Mouse (Mus musculus) cortical plate, adult 2 months (tissue): Measurements from ENCODE around the gene Nipa1. TPM values are rescaled to one million over a fixed set of nuclear protein-coding genes. Genes with fewer than 3 reads are reported as not detected.
A peak's percentile ranks its signal among the peaks of the same experiment; 100 is the strongest.

Experiments
- H3K27ac ChIP-seq: fragments of 200-500 bp; 2 replicates; pipeline ENCODE4 v1.5.1; 2012; ENCODE audit warnings: low read length, control low read depth, inconsistent platforms; ENCODE audit not compliant: insufficient read depth
- H3K4me1 ChIP-seq: fragments of 200-500 bp; 2 replicates; pipeline ENCODE4 v1.6.1; 2011; ENCODE audit warnings: low read length; ENCODE audit not compliant: control insufficient read depth, insufficient read depth
- H3K4me3 ChIP-seq: fragments of 200-500 bp; 2 replicates; pipeline ENCODE4 v1.5.1; 2011; ENCODE audit warnings: mild to moderate bottlenecking, low read length, control low read depth; ENCODE audit not compliant: insufficient read depth
- CTCF ChIP-seq: fragments of 200-500 bp; IDR thresholded peaks from 2 replicates; pipeline ENCODE4 v1.5.1; 2011; ENCODE audit warnings: mild to moderate bottlenecking, control low read depth, low read length; ENCODE audit not compliant: insufficient read depth; ENCODE audit errors: extremely low read depth
- POLR2A ChIP-seq: fragments of 200-500 bp; IDR thresholded peaks from 2 replicates; pipeline ENCODE4 v1.6.1; 2011; ENCODE audit warnings: mild to moderate bottlenecking, low read length, control low read depth; ENCODE audit not compliant: insufficient read depth; ENCODE audit errors: extremely low read depth
- polyA plus RNA-seq: library from polyadenylated mRNA; depleted of rRNA; stranded (reverse); fragments of >200 nt; gene quantifications from 2 replicates; pipeline ENCODE4 v1.2.3, GENCODE M21; 2012

The Nipa1 gene
- polyA plus RNA-seq, 1 experiment = 34.4 TPM

- H3K4me3 ChIP-seq = no peak overlapping the region
- TF ChIP-seq POLR2A (no peak), CTCF (no peak)
Observed at GRCm38 (mm10) chr7:55982010-55982700, 37.6 kb downstream of the Nipa1 start.

GRCm38 (mm10) chr7:55981511-55981910 is 38.2 kb downstream of the Nipa1 start:
- no peak for TF ChIP-seq POLR2A
- no peaks in the 10 kb centered on the region for H3K4me1 ChIP-seq
- no peak overlapping the region for H3K27ac ChIP-seq
- no peak overlapping the region for H3K4me3 ChIP-seq

More at GRCm38 (mm10) chr7:55982010-55982700, 37.6 kb downstream of the Nipa1 start:
- Histone ChIP-seq H3K27ac (no peak overlapping the region), H3K4me1 (no peaks in the 10 kb centered on the region)

- no peaks in the 10 kb centered on the region for H3K4me1 ChIP-seq
Observed at GRCm38 (mm10) chr7:55974429-55974828, 45.3 kb downstream of the Nipa1 start.

DNA sequence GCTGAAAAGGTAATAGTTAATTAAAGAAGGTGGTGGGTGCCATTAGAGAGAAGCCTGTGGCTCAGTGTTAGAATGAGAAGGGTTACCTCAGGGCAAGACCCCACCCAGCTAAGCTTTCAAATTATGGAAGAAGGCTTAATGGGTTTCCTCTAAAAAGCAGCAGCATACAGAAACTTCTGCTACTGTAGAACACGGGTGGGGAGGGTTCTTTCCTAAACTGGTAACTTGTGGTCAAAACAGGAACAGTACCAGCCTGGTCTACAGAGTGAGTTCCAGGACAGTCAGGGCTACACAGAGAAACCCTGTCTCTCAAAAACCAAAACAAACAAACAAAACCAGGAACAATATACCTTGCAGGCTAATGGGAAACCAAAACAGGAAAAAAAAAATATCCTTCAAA is 50.3 kb downstream of the Nipa1 start:
- no peak for TF ChIP-seq CTCF
- TF ChIP-seq POLR2A = no peak

More at GRCm38 (mm10) chr7:55974429-55974828, 45.3 kb downstream of the Nipa1 start:
- TF ChIP-seq CTCF (no peak), POLR2A (no peak)
- no peak overlapping the region for H3K4me3 ChIP-seq
- no peak overlapping the region for H3K27ac ChIP-seq

DNA sequence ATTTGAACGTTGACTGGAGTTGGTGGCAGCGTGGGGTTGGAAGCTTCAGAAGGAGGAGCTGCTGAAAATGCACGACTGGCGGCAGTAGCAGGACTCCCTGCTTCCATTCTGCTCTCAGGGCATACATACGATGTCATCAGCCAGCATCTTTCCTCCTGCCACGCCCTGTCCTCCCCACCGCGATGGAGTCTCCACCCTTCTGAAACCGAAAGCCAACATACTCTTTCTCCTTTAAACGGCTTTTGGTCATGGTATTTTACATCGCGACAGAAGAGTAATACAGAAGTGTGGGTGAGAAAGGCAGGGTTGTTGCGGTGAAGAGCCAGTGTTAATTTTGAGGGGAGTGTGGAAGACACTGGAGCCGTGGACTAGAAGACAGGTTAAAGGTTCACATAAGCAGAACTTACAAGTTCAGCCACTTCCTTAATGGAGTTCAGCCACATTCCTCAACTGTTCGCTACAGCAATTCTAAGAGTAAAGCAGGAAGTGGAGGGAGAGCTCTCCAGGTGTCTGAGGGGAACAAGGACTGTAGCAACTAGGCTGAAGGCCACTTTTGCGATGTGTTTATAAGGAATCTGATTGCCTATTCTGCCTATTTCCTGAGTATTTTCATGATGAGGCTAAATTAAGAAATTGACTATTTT is 51.4 kb downstream of the Nipa1 start:
- TF ChIP-seq CTCF = no peak
- peak; percentile 40; the same call in 1 of the 2 replicates for TF ChIP-seq POLR2A
- Histone ChIP-seq H3K4me1 (no peaks in the 10 kb centered on the region), H3K4me3 (peak overlapping the region; percentile 34), H3K27ac (no peak overlapping the region)

More for the DNA sequence above, 50.3 kb downstream of the Nipa1 start:
- H3K4me1 ChIP-seq = no peaks in the 10 kb centered on the region
- H3K27ac ChIP-seq = no peak overlapping the region
- H3K4me3 ChIP-seq = no peak overlapping the region

GRCm38 (mm10) chr7:55966866-55967460 is 52.8 kb downstream of the Nipa1 start:
- H3K27ac ChIP-seq = no peak overlapping the region
- H3K4me3 ChIP-seq = no peak overlapping the region
- TF ChIP-seq CTCF (no peak), POLR2A (no peak)
- H3K4me1 ChIP-seq = no peaks in the 10 kb centered on the region

DNA sequence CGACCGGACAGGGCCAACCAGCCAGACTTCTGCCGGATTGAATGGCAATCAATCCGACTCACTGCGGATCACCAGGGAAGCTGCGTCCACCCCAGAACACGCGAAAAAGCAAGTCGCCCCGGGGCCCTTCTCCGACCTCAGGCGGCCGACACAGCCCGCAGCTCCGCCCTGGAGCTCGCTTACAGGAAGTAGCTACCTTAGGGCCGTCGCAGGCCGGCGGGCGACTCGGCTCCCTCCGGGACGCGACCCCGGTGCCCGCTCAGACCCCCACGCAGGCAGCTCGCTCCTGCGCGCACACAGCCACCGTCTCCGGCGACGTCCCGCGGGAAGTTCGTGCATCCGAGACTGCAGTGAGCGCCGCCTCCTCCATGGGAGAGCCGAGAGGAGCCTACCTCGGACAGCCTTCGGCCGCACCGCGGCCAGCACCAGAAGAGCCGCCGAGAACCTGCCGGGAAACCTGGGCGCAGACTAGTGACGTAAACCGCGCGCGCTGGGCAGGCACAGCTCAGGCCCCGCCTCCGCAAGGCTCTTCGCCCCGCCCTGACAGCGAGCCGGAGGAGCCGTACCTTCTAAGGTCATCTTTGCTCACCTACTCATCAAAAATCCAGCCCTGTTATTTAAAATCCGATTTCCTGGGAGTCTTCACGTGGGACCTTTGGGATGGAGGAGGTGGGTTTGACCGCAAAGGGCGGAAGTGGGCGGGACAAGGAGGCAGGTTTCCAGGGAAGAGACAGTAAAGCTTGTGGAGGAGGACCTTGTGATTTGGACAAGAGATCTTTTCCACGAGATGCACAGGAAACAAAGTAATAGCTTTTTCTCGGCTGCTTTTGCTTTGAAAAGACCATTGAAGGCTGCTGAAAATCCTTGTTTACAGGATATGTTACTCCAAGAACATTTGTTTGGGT is 57.5 kb downstream of the Nipa1 start, which contains the start of gene Nipa2:
Nipa2 (minus strand) TSS at position 473 of the 905 bp plus-strand sequence.
- Histone ChIP-seq H3K4me3 (peak within 1 kb of the TSS; percentile 67), H3K27ac (peak within 1 kb of the TSS; percentile 41), H3K4me1 (no peaks in the 10 kb centered on the region; the same call in 1 of the 2 replicates)
- TF ChIP-seq CTCF = no peak
- peak; percentile 81 for TF ChIP-seq POLR2A

GRCm38 (mm10) chr7:55960506-55960905 is 59.2 kb downstream of the Nipa1 start:
- H3K4me3 ChIP-seq = no peak overlapping the region
- no peak for TF ChIP-seq POLR2A
- TF ChIP-seq CTCF = no peak

GRCm38 (mm10) chr7:55959801-55960200 is 60.0 kb downstream of the Nipa1 start:
- Histone ChIP-seq H3K4me3 (no peak overlapping the region), H3K4me1 (no peaks in the 10 kb centered on the region; the same call in 1 of the 2 replicates), H3K27ac (no peak overlapping the region)
- no peak for TF ChIP-seq POLR2A
- TF ChIP-seq CTCF = no peak

More at GRCm38 (mm10) chr7:55960506-55960905, 59.2 kb downstream of the Nipa1 start:
- Histone ChIP-seq H3K4me1 (no peaks in the 10 kb centered on the region; the same call in 1 of the 2 replicates), H3K27ac (no peak overlapping the region)
